Mouse (Mus musculus): ENCODE measurements at regions not wholly inside any gene's neighbourhood (a gene's known extent, or its start where the extent isn't known, plus 50 kb on each side); places are given as distances from the start of the nearest gene placed in this dataset.

DNA sequence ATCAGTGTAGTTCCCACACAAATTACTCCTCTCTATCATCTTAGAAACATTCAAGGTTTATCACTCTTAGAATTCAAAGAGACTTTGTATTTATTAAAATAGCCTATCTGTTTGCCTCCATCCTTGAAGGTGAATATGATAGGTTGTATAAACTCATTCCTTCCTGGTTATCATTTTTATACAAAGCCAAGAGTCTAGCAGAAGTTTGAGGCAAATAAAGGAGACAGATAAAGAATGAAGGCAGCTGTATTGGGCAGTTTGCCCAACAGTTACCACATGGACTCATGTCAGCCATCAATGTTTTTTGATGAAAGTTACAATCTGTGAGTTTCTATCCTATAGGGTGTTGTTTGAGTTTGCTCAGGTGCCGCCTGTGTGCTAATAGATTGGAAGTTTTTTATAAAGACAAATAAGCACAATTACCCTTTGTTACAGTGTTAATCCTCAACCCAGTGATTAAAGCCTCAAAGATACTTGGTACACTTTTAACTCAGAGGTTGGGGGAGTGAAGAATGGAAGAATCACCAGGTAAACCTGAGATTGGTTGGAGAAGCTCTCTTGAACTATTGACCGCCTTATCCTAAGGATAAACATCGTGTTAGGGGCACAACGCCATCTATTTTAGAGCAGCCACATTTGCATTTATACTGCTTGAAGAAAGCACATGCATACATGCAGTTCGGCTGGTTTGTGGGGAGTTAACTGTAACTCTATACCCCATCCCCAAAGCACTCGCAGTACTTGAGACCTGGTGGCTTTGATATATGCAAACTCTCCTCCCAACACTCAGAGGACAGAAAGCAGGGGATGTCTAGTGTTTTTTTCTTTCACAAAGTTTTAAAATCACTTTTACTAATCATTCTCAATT, 175.6 kb upstream of the Gm11114 start:
- DNase-seq: no peak

- DNase-seq: no peak
Observed at GRCm38 (mm10) chr9:85139891-85140290, 172.7 kb upstream of the Gm11114 start.

DNA sequence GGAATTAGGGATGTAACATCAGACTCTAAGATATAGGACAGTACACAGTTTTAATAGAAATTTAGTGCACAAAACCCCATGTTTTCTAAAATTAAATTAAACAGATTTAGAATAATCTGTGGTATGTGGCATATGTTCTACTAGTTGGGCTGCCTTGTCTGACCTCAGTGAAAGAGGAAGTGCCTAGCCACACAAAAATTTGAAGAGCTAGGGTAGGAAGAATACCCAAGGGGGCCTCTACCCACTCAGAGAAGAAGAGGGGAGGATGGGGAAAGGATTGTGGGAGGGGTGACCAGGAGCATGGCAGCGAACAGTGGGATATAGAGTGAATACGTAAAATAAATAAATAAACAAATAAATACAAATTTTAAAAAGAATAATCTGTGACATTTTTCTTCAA, 168.2 kb upstream of the Gm11114 start:
- no peak for DNase-seq

DNA sequence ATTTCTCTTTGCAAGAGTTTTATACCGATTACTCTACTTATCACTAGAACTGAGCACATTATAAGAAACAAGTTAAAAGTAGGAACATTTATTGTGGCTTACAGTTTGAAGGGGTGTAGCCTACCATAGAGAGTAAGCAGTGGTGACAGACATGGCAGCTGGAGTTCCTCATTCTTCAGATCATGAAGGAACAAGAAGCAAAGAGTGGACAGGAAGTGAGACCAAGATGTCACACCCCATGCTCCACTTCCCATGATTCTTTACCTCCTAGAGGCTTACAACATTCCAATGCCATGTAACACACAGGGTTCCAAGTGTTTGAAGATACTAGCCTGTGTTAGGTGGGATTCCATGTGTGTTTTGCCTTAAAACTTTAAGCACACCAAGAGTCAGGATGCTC, 146.9 kb upstream of the Gm11114 start:
- DNase-seq: no peak

DNA sequence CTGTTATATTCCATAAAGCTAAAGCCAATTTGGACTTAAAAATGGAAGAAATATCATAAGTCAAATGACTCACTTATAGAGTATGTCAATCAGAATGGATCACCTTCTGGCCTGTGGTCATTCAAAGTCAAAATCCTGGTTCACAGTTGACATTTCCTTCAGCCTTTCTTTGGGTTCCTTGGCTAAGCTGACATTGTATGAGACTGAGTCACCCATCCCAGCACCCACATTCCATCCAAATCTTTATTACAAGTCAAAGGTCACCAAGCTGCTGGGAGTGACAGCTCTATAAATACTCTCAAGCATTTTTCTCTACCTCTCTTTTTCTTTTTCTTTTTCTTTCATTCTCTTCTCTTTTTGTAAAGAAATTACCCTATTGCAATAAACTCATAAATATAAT, 145.3 kb upstream of the Gm11114 start:
- no peak for DNase-seq

DNA sequence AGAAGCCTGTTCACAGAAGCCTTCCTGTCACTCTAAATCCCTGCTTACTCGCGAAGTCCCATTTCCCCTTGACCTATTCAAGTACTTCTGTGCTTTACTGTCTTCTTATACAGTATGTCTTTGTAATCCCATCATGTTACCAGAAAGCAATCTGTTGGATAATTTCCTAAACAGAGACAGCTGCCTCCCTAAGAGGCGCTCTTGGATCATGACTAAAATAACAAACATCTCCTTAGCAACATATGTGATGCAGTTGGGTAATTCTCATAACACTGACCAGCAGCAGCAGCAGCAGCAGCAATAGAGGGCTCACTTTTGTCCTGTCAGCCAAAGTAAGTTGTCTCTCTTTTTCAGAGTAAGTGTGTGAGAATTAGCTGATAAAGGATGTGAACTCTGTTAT, 138.1 kb upstream of the Gm11114 start:
- no peak for DNase-seq

- DNase-seq: no peak
Observed at GRCm38 (mm10) chr9:85201202-85201601, 111.4 kb upstream of the Gm11114 start.

GRCm38 (mm10) chr9:85224870-85225269, 87.7 kb upstream of the Gm11114 start:
- no peak for DNase-seq

All from cerebellum, adult 8-10 months (tissue).